Mouse (Mus musculus) monocyte, adult 5-6 weeks (primary cell): ENCODE measurements around the gene RPS10-NUDT3. TPM values are rescaled to one million over a fixed set of nuclear protein-coding genes. Genes with fewer than 3 reads are reported as not detected.
A peak's percentile ranks its signal among the peaks of the same experiment; 100 is the strongest.

ENCODE experiments used
- ATAC-seq: fragments of 153-309, 156-312 bp; replicated peaks from 2 replicates; pipeline ENCODE4 v1.8.0; 2017; ENCODE audit warnings: mild to moderate bottlenecking; ENCODE audit not compliant: low TSS enrichment, insufficient number of reproducible peaks, severe bottlenecking, poor library complexity, low FRiP score
- total RNA-seq: library from RNA; stranded (forward); fragments of 200-1000, 200-491, 200-594 nt; gene quantifications from 3 replicates; pipeline ENCODE4 v1.2.3, GENCODE M21; 2017

Gene RPS10-NUDT3
- total RNA-seq: not detected in 3 replicates

GRCm38 (mm10) chr17:27634871-27635574 is at the start of gene RPS10-NUDT3:
Gene RPS10-NUDT3, minus strand, starts transcription at chr17:27635222.
- peak; percentile 81 for ATAC-seq

DNA sequence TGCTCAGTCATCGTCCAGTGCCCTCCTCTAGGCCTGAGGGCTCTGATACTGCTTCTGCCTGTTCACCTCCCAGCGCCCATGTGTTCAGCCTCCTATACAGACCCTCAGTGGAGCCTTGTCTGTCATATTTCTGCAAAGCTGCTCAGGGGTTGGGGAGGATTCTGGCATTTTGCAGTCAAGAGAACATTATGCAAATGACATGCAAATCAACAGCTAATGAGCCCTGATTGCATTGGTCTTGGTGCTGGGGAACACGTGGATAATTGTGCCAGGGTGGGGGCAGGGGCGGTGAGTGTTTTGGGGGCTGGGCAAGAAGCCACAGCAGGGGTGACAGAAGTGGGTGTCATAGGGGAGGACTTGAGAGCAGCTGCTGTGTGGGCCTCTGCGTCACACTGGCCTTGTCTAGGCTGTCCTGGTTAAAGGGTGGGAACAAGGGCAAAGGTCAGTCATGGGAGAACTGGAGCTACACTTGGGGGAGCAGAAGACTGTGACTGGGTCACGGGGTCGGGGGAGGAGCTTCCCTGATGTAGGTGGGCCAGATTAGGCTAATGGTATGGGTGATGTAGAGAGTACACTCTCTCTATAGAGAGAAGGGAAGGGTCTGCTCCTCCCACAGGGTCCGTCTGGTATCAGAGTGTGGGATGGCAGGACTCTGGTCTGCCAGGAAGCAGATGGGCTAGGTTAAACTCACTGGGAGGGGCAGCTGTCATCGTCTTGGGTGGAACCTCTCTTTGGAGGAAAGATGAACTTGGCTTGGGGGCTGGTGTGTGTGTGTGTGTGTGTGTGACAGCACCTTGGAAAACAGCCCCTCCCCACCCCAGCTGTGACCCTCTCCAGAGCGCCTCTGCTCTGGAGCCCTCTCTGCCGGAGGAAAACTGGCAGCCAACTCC is 44.1 kb upstream of the RPS10-NUDT3 start:
- ATAC-seq: no peak

GRCm38 (mm10) chr17:27677756-27678155 is 42.7 kb upstream of the RPS10-NUDT3 start:
- ATAC-seq: no peak

GRCm38 (mm10) chr17:27676270-27676669 is 41.2 kb upstream of the RPS10-NUDT3 start:
- ATAC-seq: no peak

- no peak for ATAC-seq
Measured at GRCm38 (mm10) chr17:27675453-27675852, 40.4 kb upstream of the RPS10-NUDT3 start.

DNA sequence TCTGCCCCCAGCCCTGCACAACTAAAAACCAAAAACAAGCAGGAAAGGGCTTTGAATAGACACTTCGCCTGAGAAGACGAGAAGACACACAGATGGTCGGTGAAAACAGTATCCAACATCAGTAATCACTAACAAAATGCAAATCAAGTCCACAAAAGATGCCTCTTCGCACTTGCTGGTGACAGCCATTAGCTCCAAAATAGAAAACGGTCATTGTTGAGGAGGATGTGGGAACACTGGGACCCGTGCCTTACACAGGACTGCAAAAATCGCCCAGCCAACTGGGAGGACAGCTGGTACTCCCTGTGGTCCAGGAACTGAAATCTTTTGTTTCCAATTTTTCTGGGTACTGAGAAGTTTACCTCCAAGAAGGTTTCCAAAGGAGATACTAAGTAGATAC is 38.9 kb upstream of the RPS10-NUDT3 start:
- ATAC-seq: no peak

DNA sequence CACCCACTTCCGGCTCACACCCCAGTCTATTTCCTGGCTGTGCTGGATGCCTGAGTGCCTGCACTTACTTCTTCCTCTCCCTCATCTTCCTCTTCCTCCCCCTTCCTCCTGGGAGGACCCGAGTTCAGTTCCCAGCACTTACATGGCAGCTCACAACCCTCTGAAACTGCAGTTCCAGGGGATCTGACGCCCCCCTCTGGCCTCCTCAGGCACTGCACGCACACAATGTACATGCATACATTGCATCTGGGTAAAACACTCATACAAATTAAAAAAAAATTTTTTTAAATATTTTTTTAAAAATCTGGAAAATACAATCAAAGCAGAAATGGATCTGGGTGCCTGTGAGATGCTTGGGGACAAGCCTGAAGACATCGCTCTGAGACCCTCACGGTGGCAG is 36.7 kb upstream of the RPS10-NUDT3 start:
- no peak for ATAC-seq

DNA sequence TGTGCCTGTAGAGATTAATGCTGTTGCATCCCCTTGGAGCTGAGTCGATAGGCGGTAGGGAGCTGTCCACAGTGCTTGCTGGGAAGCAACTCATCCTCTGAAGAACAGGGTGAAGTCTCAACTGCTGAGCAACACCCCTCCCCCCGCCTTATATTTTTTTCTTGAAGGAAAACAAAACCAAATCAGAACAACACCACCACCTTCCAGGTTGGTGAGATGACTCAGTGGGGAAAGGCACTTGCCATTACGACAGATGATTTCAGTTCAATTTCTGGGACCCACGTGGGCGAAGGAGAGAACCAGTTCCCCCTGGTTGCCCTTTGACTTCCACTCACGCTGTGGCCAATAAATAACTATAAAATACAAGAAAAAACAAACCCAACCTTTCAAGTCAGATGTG is 23.7 kb upstream of the RPS10-NUDT3 start:
- no peak for ATAC-seq

GRCm38 (mm10) chr17:27657123-27657522 is 22.1 kb upstream of the RPS10-NUDT3 start:
- ATAC-seq: no peak

DNA sequence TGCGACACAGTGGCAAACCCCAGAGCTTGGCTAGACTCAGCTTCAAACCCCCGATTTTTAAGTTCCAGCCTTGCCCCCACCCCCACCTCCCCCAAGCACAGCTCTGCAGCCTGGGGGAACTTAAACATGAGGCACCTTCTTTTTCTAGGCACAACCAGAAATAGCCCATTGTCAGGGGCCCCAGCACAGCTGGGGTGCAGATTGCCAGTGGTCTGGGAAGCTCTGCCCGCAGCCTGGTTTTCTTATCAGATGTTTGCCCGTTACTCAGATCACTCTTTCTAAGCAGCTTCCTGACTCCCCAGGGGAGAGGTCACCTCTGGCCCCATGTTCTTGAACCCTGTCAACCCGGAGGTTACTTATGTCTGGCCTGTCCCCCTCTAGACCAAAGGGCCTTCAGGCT is 21.4 kb upstream of the RPS10-NUDT3 start:
- no peak for ATAC-seq

DNA sequence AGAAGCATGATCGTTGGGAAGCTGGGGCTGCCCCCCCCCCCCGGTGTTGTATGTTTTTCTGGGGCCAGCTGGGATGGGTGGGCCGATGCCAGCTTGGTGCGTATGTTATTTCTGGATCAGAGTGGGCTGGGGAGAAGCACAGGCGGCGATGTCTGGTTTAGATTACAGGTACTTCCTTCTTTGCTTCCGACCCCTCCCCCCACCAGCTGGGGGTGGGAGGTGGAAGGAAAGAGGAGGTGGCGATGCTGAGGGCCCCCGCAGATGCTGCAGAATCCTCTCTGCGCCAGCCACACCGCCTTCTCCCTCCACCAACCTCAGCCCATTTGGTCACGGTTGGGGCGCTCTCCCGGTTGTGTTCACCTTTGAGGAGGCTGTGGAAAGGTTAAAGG is 21.0 kb upstream of the RPS10-NUDT3 start:
- no peak for ATAC-seq

DNA sequence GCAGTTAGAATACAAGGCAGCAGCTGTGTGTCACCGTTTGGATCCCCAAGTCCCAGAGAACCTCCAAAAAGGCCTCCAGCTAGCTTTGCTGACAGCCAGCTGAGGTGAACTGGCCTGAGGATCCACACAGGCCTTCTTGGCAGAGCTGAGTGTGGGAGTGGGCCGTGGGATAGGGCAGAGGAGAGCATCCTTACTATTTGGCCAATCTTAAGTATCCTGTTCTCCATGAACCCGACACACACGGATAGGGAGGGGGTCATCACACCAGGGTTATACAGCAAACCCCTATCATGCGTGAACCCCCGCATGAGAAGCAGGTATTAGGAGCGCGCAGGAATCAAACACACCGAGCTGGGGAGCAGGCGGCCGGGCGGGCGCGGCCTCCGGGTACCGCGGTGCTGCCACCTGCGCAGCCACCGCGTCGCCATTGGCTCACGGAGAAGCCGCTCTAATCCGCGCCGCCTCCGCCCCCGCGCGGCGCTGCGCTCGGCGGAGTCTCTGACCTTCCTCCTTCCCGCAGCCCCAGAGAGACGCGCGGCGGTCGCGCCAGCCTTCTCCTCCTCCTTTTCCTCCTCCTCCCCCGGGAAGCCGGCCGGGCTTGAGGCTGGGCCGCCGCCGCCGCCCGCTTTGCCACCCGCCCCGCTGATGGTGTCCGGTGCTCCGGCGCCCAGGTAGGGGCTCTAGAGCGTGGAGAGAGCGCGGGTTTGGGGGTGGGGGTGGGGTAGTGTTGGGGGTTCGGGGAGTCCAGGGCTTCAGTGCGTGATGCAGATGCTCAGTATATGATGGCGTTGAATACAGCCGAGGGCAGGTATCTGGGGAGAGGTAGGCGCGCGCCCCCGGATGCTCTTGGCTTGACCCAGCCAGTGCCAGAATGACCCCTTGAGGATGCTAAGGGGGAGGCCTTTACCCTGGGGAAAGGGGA is 20.3 kb upstream of the RPS10-NUDT3 start, which contains the start of gene Pacsin1:
TSS of gene Pacsin1 (plus strand) at position 421 of the 922 bp plus-strand sequence.
- ATAC-seq: no peak

DNA sequence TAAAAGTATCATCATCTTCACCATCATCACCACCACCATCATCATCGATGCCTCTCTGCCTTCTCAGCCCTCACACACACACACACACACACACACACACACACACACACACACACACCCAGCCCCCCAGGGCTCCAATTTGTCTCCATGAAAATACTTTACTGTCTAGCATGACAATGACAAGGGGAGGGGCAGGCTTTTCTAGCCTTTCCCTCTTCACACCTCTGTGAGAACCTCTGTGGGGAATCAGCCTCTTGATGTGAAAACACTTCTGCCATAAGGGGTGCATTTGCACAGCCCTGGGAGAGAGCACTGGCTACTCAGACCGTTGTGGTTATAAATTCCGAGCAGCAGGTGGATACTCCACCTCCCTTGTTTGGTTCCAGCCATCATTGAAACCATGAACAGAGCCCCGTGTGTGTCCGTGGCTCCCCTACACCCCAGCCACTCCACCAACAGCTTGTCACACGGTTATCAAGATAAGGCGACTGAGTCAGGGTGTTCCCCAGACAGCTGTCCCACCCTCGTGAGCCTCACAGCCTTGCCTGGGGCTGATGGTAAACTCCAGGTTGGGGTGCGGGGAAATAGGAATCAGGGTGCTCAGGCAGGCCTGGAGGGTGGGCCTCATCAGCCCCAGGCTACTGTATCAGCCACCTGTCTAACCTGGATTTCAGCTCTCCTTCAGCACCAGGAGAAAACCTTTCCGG is 18.4 kb upstream of the RPS10-NUDT3 start:
- no peak for ATAC-seq

- ATAC-seq: no peak
Measured at GRCm38 (mm10) chr17:27652046-27652790, 17.2 kb upstream of the RPS10-NUDT3 start.

- no peak for ATAC-seq
Measured at GRCm38 (mm10) chr17:27650586-27650985, 15.6 kb upstream of the RPS10-NUDT3 start.

- peak; percentile 78 for ATAC-seq
Measured at GRCm38 (mm10) chr17:27650160-27650559, 15.1 kb upstream of the RPS10-NUDT3 start.

GRCm38 (mm10) chr17:27645807-27646206 is 10.8 kb upstream of the RPS10-NUDT3 start:
- no peak for ATAC-seq

- no peak for ATAC-seq
Measured at GRCm38 (mm10) chr17:27644572-27644971, 9.6 kb upstream of the RPS10-NUDT3 start.
